Mouse (Mus musculus): ENCODE results near the gene Ifna12.
A peak's percentile ranks its signal among the peaks of the same experiment; 100 is the strongest.
"Not testable (repeated sequence)": the region's sequence is repeated elsewhere in the genome, so short reads cannot be mapped to it uniquely, and the experiment has no call there.

Ifna12 gene

GRCm38 (mm10) chr4:88603276-88603675 lies at the start of gene Ifna12:
Gene Ifna12, minus strand, starts transcription at chr4:88603376.
- no peak for DNase-seq (ENCODE audit: low spot score in 2 of 2)

GRCm38 (mm10) chr4:88644359-88644758 lies 41.2 kb upstream of the Ifna12 start, which contains the start of gene Ifna13:
Gene Ifna13, minus strand, starts transcription at chr4:88644459.
- no peak for DNase-seq (ENCODE audit: low spot score in 2 of 2)

- DNase-seq (ENCODE audit: low spot score in 2 of 2), result no peak
Measured at GRCm38 (mm10) chr4:88642526-88642925, 39.4 kb upstream of the Ifna12 start.

- peak; percentile 80 to 96 for DNase-seq (ENCODE audit: low spot score in 2 of 2)
Measured at GRCm38 (mm10) chr4:88641077-88641831, 38.1 kb upstream of the Ifna12 start.

GRCm38 (mm10) chr4:88640704-88641076 lies 37.5 kb upstream of the Ifna12 start:
- DNase-seq (ENCODE audit: low spot score in 2 of 2), result no peak

- DNase-seq (ENCODE audit: low spot score in 2 of 2), result no peak
Measured at GRCm38 (mm10) chr4:88634311-88634710, 31.1 kb upstream of the Ifna12 start, which contains the start of gene C87499. Gene C87499, minus strand, starts transcription at chr4:88634411.

- DNase-seq (ENCODE audit: low spot score in 2 of 2), result no peak
Measured at GRCm38 (mm10) chr4:88592285-88592684, 10.9 kb downstream of the Ifna12 start, which contains the start of gene Ifna9. Gene Ifna9, minus strand, starts transcription at chr4:88592385.

GRCm38 (mm10) chr4:88571698-88572097 lies 31.5 kb downstream of the Ifna12 start, which contains the start of gene Ifna14:
Gene Ifna14, minus strand, starts transcription at chr4:88571798.
- no peak for DNase-seq (ENCODE audit: low spot score in 2 of 2)

- no peak for DNase-seq (ENCODE audit: low spot score in 2 of 2)
Measured at GRCm38 (mm10) chr4:88561791-88562190, 41.4 kb downstream of the Ifna12 start.

- not testable (repeated sequence) for DNase-seq (ENCODE audit: low spot score in 2 of 2)
Measured at GRCm38 (mm10) chr4:88558145-88558544, 45.0 kb downstream of the Ifna12 start, which contains the start of gene Ifna15. Gene Ifna15, minus strand, starts transcription at chr4:88558245.
